Mouse (Mus musculus) midbrain, embryonic 11.5 days (tissue): ENCODE data around the gene Map3k1. TPM values are rescaled to one million over a fixed set of nuclear protein-coding genes. Genes with fewer than 3 reads are reported as not detected.

Experiments
- ATAC-seq: fragments of 200-750 bp; cut with Nextera tagmentation; 2 replicates; pipeline ENCODE4 v1.8.0; 2017; ENCODE audit warnings: moderate TSS enrichment, moderate library complexity; ENCODE audit not compliant: low FRiP score
- DNase-seq: peaks from one replicate; pipeline ENCODE4 v3.0.0; 2015; ENCODE audit warnings: low spot score; ENCODE audit errors: missing footprints
- H3K27ac ChIP-seq: fragments of 300-500 bp; sonication (generic); 2 replicates; pipeline ENCODE4 v1.5.1; 2014; ENCODE audit warnings: low read depth, low read length
- H3K27me3 ChIP-seq: fragments of 300-500 bp; sonication (generic); 2 replicates; pipeline ENCODE4 v1.6.1; 2014; ENCODE audit warnings: mild to moderate bottlenecking, low read length, moderate library complexity, mixed read lengths; ENCODE audit not compliant: control insufficient read depth, insufficient read depth
- H3K36me3 ChIP-seq: fragments of 300-500 bp; sonication (generic); 2 replicates; pipeline ENCODE4 v1.6.1; 2014; ENCODE audit warnings: mild to moderate bottlenecking, low read length, moderate library complexity, mixed read lengths; ENCODE audit not compliant: control insufficient read depth, insufficient read depth
- H3K4me1 ChIP-seq: fragments of 300-500 bp; sonication (generic); 2 replicates; pipeline ENCODE4 v1.6.1; 2014; ENCODE audit warnings: low read length; ENCODE audit not compliant: control insufficient read depth, insufficient read depth
- H3K4me2 ChIP-seq: fragments of 300-500 bp; sonication (generic); 2 replicates; pipeline ENCODE4 v1.6.1; 2014; ENCODE audit warnings: mild to moderate bottlenecking, moderate library complexity
- H3K4me3 ChIP-seq: fragments of 300-500 bp; sonication (generic); 2 replicates; pipeline ENCODE4 v1.5.1; 2014; ENCODE audit warnings: low read depth, low read length
- H3K9ac ChIP-seq: fragments of 300-500 bp; sonication (generic); 2 replicates; pipeline ENCODE4 v1.6.1; 2014; ENCODE audit warnings: low read length
- H3K9me3 ChIP-seq: fragments of 300-500 bp; sonication (generic); 2 replicates; pipeline ENCODE4 v1.6.1; 2016; ENCODE audit warnings: low read length; ENCODE audit not compliant: control insufficient read depth
- WGBS: fragments of 180-500 bp; shearing (Covaris S2); extraction: QIAGEN DNeasy Blood & Tissue Kit; methylation state at CpG from one replicate; pipeline ENCODE4 v1.1.7; 2014; 5-methylcytosine and 5-hydroxymethylcytosine counted together
- polyA plus RNA-seq: library from polyadenylated mRNA; unstranded; fragments of >200 nt; fragmentation: Nextera tagmentation; extraction: Ambion mirVana; gene quantifications from 2 replicates; pipeline ENCODE4 v1.2.1, GENCODE M21; 2014

The Map3k1 gene
- polyA plus RNA-seq, 1 experiment from 2014 or later = 12.0 TPM

DNA sequence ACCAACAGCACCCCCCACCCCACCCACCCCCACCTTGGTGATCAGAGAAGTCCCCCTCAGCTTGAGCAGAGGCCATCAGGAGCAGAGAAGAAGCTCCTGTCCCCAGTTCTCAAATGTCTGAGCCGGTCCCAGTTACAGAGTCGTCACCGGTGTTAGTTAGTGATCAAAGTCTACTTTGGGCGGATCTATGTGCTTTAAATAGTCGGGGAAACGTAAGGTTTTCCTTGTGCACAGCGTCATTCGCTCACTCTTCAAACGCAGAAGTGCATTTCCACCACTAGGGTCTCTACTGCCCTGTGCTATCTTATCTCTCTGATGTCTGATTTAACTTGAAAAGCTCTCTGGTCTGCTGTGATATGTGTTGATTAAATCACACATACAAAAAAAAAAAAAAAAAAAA is 38.0 kb downstream of the Map3k1 start:
- WGBS = 93% methylated on average over 9 of the region's 9 CpGs
- Histone ChIP-seq H3K9ac (no peak overlapping the region), H3K4me3 (no peak overlapping the region), H3K4me1 (no peaks in the 10 kb centered on the region), H3K4me2 (no peak overlapping the region), H3K27ac (no peak overlapping the region), H3K36me3 (peaks cover 2% of the 10 kb centered on the region; the same call in 1 of the 2 replicates), H3K9me3 (no peaks in the 10 kb centered on the region), H3K27me3 (no peaks in the 10 kb centered on the region)
- DNase-seq (no peak), ATAC-seq (no peak)

- Histone ChIP-seq H3K9ac (no peak overlapping the region), H3K9me3 (no peaks in the 10 kb centered on the region), H3K4me2 (no peak overlapping the region), H3K27ac (no peak overlapping the region), H3K27me3 (no peaks in the 10 kb centered on the region), H3K4me3 (no peak overlapping the region), H3K36me3 (peaks cover 6% of the 10 kb centered on the region; the same call in 1 of the 2 replicates), H3K4me1 (no peaks in the 10 kb centered on the region)
- DNase-seq (no peak), ATAC-seq (no peak)
- WGBS = 94% methylated on average over 12 of the region's 12 CpGs
Observed at GRCm38 (mm10) chr13:111762526-111762925, 46.3 kb downstream of the Map3k1 start.

DNA sequence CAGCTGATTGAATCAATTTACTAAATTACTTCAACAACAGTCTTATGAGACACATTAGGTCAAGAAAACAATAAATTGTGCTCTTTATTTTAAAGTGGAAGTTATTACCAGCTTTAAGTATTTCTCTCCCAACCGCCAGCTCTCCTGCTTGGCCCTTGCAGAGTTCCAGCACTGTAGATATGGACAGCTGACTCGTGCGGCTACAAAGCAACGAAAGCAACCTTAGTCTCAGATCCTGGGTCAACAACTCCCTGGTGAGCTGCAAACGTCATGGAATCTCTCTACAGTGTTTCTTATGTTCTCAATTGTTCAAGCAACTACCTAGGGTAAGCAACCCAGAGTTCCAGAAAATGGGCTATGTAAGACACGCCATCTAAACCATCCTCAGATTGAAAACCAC is 51.8 kb downstream of the Map3k1 start:
- no peak for ATAC-seq
- no peak overlapping the region for H3K9ac ChIP-seq
- H3K4me2 ChIP-seq = no peak overlapping the region
- no peak overlapping the region for H3K27ac ChIP-seq
- DNase-seq = no peak
- H3K36me3 ChIP-seq = peaks cover 23% of the 10 kb centered on the region
- WGBS = 97% methylated on average over 6 of the region's 6 CpGs
- no peaks in the 10 kb centered on the region for H3K9me3 ChIP-seq
- no peak overlapping the region for H3K4me3 ChIP-seq
- no peaks in the 10 kb centered on the region for H3K27me3 ChIP-seq
- H3K4me1 ChIP-seq = no peaks in the 10 kb centered on the region

DNA sequence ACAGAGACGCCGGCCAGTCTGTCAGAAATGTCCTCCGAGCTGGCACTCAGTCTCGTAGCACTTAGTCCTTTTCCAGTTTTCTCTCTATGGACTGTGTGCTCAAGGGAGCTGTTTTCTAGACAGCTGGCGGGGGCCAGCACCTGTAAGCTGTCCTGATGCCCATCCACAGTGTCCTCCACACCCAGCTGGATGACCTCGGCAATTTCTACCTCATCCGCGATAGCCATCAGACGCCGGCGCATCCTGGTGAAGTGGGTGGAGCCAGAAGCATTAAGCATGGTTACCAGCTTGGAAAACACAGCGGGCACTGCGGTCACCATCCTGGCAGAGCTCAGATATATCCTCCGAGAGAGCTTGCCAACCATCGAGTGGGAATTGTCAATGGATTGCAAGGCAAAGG is 52.9 kb downstream of the Map3k1 start:
- 96% methylated on average over 15 of the region's 15 CpGs for WGBS
- Histone ChIP-seq H3K36me3 (peaks cover 24% of the 10 kb centered on the region), H3K27me3 (no peaks in the 10 kb centered on the region), H3K4me1 (no peaks in the 10 kb centered on the region), H3K9me3 (no peaks in the 10 kb centered on the region), H3K27ac (no peak overlapping the region), H3K4me3 (no peak overlapping the region), H3K9ac (no peak overlapping the region), H3K4me2 (no peak overlapping the region)
- ATAC-seq (no peak), DNase-seq (no peak)

DNA sequence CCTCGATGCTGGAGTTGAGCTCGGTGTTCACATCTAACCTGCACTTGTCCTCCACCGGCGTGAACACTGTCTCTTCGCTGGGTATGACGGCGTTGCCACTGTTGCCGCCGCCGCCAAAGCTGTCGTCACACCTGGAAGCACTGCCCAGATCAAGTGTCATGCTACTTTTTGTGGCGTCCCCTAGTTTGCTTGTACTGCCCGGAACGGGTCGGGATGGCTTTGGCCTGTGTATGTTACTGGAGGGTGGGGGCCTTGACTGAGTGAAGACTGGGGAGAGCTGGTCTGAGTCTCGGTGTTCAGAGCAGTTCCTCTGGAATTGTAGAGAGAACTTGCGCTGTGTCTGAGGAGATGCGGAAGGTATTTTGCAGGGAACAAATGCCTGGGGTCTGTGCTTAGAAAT is 53.4 kb downstream of the Map3k1 start:
- Histone ChIP-seq H3K4me1 (no peaks in the 10 kb centered on the region), H3K4me3 (no peak overlapping the region), H3K27me3 (no peaks in the 10 kb centered on the region), H3K4me2 (no peak overlapping the region), H3K36me3 (peaks cover 27% of the 10 kb centered on the region), H3K9me3 (no peaks in the 10 kb centered on the region), H3K27ac (no peak overlapping the region), H3K9ac (no peak overlapping the region)
- ATAC-seq (no peak), DNase-seq (no peak)
- WGBS = 97% methylated on average over 18 of the region's 18 CpGs

GRCm38 (mm10) chr13:111753321-111753720 is 55.5 kb downstream of the Map3k1 start:
- H3K9ac ChIP-seq = no peak overlapping the region
- H3K4me1 ChIP-seq = no peaks in the 10 kb centered on the region
- H3K36me3 ChIP-seq = peaks cover 27% of the 10 kb centered on the region
- H3K4me2 ChIP-seq = no peak overlapping the region
- WGBS = 92% methylated on average over 6 of the region's 6 CpGs
- DNase-seq (no peak), ATAC-seq (no peak)
- H3K4me3 ChIP-seq = no peak overlapping the region
- H3K9me3 ChIP-seq = no peaks in the 10 kb centered on the region
- no peak overlapping the region for H3K27ac ChIP-seq
- no peaks in the 10 kb centered on the region for H3K27me3 ChIP-seq

- H3K4me3 ChIP-seq = no peak overlapping the region
- H3K27ac ChIP-seq = no peak overlapping the region
- no peaks in the 10 kb centered on the region for H3K27me3 ChIP-seq
- H3K4me1 ChIP-seq = no peaks in the 10 kb centered on the region
- 96% methylated on average over 28 of the region's 28 CpGs for WGBS
- DNase-seq (no peak), ATAC-seq (no peak)
- H3K9me3 ChIP-seq = no peaks in the 10 kb centered on the region
- no peak overlapping the region for H3K4me2 ChIP-seq
- H3K9ac ChIP-seq = no peak overlapping the region
- peaks cover 8% of the 10 kb centered on the region; the same call in 1 of the 2 replicates for H3K36me3 ChIP-seq
Observed at GRCm38 (mm10) chr13:111748301-111749062, 60.3 kb downstream of the Map3k1 start.

DNA sequence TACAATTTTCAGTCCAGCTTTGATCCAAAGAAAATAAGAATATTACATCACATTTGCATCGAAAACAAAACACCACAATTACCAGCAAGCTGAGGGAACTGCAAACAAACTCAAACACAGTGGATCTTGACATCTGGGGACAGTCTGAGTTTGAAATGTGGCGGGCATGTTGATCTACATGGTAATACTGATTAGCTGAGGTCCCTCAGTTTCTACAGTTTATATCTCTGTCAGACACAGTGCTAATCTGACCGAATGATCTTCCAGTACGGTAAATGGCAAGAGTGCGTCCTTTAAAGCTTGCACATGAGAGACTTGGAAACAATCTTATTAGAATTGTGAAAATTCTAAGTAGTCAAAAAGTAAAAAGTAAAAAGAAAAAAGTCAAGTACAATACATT is 62.0 kb downstream of the Map3k1 start:
- Histone ChIP-seq H3K27ac (no peak overlapping the region), H3K4me3 (no peak overlapping the region), H3K4me1 (no peaks in the 10 kb centered on the region), H3K36me3 (0 out of 2 replicates have a peak, but pooled peaks cover 3% of the 10 kb centered on the region), H3K9ac (no peak overlapping the region), H3K9me3 (no peaks in the 10 kb centered on the region), H3K27me3 (no peaks in the 10 kb centered on the region), H3K4me2 (no peak overlapping the region)
- DNase-seq = no peak
- 95% methylated on average over 5 of the region's 5 CpGs for WGBS
- ATAC-seq = no peak

GRCm38 (mm10) chr13:111745216-111745615 is 63.6 kb downstream of the Map3k1 start:
- Histone ChIP-seq H3K4me3 (no peak overlapping the region), H3K27me3 (no peaks in the 10 kb centered on the region), H3K9me3 (no peaks in the 10 kb centered on the region), H3K36me3 (no peaks in the 10 kb centered on the region), H3K4me2 (no peak overlapping the region), H3K4me1 (no peaks in the 10 kb centered on the region), H3K9ac (no peak overlapping the region), H3K27ac (no peak overlapping the region)
- 91% methylated on average over 7 of the region's 7 CpGs for WGBS
- ATAC-seq (no peak), DNase-seq (no peak)
